Mouse (Mus musculus) 3134 (cell line): Measurements from ENCODE around the gene Agbl5.

Source experiments
- DNase-seq: peaks from one replicate; pipeline ENCODE4 v3.0.0-alpha.2; 2011; ENCODE audit warnings: low spot score; ENCODE audit not compliant: insufficient read length; ENCODE audit errors: extremely low read depth

The Agbl5 gene

DNA sequence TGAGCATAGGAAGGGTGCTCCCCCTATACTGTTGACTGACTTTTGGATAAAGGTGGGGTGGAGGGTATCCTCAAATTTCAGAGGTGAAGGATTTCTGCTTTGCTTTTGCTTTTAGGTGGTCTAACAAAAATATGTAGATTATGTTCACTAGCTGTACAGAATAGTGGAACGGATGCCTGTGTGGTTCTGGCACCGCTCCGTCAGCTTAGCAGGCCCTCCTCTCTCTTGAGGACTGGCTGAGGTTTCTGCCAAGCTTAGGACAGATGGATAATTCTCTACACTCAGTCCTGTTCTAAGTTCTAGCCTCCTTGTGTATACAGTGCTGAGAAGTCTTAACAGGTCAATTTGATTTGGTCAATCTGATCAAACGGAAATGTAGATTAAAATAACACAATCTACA lies 62.0 kb downstream of the Agbl5 start:
- no peak for DNase-seq

DNA sequence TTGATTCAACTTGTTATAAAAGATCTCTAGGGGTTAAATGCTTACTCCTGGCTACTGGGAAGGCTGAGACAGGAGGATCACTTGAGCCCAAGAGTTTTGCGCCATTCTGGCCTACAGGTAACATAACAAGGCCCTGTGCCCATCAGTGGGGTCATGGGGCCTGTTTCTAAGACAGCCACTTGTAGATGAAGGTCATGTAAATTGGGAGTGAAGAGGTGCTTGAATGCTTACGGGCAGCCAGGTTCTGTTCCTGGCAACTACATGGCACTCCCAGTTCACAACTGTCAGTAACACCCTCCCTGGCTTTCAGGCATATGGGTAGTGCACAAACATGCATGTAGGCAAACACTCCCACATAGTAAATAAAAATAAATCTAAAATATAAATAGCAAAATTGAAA lies 62.4 kb downstream of the Agbl5 start:
- DNase-seq, result no peak

DNA sequence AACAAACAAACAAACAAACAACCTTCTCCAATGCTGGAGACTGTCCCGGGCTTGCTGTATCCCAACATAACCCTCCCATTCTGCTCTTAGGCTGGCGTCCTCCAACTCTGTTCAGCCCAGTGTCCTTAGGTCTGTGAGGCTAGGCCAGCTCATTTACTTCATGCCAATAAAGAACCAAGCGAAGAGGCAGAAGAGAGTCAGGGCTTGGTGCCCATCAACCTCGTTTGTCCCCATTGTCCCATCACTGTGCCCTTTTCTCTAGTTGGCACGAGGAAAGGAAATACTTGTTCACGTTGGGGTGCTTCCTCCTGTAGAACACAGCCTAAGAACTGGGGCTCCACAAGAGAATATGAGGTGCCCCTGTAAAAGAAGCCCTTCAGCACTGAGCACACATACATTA lies 63.2 kb downstream of the Agbl5 start:
- DNase-seq, result no peak

DNA sequence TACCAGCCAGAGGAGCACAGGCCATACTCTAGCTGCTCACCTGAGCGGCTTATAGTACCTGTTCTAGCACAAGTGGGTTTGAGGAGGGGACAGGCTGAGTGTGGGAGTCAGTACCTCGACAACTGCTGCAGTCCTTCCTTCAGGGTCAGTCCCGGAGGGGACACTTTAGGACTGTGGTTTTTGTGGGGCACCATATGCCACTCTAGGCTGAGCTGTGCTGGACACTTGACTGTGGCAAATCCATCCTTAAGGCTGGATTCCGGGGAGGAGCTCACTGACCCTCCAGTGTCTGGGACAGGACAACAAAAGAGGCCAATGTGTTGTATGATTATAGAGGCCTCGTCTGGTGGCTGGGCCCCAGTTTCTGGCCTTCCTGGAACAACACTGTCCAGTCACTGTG lies 64.1 kb downstream of the Agbl5 start:
- DNase-seq, result no peak

DNA sequence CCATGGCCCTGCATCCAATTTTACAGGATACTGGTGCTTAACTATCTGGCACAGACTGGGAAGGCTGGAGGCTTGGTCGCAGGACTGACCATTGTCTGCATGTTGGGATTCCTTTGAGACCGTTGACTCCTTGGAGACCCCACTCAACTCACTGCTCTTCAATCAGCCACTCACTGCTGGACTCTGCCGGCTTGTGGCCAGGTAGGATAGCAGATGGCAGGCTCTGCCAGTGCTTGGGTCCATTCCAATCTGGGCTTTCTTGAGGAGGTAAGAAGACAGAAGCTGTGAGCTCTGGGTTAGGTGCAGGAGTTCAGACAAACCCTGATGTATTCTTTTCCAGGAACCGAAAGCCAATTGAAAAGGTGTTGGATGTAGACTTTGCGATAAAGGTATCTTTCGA lies 65.6 kb downstream of the Agbl5 start:
- DNase-seq, result no peak

DNA sequence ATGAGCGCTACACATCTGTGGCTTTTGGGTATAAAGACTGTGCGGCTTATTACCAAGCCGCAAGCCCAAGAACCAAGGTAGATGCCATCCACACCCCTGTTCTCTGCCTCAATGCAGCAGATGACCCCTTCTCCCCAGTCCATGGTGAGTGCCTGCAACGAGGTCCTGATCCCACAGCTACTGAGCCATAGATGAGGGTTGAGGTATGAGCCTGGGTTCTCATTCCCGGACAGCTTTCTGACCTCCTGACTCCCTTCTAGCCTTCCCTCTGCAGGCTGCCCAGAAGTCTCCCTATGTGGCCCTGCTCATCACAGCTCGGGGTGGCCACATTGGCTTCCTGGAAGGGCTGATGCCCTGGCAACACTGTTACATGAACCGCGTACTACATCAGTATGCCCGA lies 66.1 kb downstream of the Agbl5 start:
- no peak for DNase-seq

DNA sequence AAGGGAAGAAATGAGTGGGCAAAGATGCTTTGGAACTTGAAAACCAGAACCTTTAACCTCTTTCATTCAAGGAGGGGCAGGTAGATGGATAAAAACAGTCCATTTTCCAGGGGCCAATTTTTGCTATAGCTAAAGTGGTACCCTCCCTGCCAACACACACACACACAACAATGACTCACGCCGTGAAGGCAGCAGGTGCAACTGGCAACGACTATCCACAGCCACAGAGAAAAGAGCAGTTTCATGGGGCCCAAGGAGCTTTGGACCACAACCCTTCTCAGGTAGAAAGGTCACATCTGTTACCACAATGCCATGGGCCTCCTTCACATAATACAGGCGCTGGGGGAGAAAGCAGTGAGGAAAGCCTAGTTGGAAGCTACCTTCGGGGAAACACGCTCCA lies 67.3 kb downstream of the Agbl5 start:
- DNase-seq, result no peak
